Mouse (Mus musculus) adrenal gland, postnatal 10 days (tissue): Measurements from ENCODE around the gene Slc25a11. TPM values are rescaled to one million over a fixed set of nuclear protein-coding genes. Genes with fewer than 3 reads are reported as not detected.

Experiments used
- DNase-seq: peaks from one replicate; pipeline ENCODE4 v3.0.0; 2021; ENCODE audit warnings: mixed read lengths
- total RNA-seq, 2 experiments: library from RNA; stranded (reverse); gene quantifications; 2 replicates each; pipeline ENCODE4 v1.2.3; 2021

Gene Slc25a11
- total RNA-seq, 2 experiments from 2014 or later: 180 to 220 TPM

DNA sequence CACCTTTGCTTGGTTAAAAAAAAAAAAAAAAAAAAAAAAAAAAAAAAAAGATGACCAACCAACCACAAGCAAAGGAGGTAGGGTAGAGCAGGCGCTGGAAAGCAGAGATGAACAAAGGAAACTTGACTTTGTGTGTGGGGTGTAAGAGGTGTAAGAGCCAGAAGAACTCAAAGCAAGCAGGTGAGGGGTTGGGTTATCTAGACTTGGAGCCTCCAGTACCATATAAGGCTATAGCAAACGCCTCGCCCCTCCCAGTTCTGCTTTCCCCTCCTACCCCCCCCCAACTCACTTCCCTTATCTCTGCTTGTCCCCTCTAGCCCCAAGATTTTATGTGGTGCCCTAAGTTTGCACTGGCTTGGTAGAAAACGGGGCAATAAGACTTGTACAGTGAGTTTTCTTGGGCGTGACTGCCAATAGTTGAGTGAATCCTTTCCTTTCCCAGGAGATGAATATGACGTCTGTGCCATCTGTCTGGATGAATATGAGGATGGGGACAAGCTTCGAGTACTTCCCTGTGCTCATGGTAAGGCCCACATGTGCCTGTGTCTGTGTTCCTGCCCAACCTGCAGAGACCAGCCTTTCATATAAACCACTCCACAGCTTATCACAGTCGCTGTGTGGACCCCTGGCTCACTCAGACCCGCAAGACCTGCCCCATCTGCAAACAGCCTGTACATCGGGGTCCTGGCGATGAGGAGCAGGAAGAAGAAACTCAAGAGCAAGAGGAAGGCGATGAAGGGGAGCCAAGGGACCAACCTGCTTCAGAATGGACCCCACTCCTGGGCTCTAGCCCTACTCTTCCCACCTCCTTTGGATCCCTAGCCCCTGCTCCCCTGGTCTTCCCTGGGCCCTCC, 3.3 kb upstream of the Slc25a11 start:
- no peak for DNase-seq

DNA sequence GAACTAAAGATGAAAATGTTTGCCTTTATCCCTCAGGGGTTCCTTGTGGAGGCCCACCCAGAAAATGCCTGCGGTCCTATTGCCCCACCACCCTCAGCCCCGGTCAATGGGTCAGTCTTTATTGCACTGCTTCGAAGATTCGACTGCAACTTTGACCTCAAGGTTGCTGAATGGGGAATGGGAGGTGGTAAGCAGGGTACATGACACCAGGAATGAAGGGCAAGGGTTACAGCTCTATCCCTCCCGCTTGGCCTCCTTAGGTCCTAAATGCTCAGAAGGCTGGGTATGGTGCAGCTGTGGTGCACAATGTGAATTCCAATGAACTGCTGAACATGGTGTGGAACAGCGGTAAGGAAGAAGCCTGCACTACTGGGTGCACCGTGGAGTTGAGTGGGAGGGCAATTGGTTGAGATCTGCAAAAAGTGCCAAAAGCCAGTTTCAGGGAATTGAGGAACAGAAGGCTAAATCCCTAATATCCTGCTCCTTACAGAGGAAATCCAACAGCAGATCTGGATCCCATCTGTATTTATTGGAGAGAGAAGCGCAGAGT, 2.0 kb upstream of the Slc25a11 start:
- DNase-seq: no peak

DNA sequence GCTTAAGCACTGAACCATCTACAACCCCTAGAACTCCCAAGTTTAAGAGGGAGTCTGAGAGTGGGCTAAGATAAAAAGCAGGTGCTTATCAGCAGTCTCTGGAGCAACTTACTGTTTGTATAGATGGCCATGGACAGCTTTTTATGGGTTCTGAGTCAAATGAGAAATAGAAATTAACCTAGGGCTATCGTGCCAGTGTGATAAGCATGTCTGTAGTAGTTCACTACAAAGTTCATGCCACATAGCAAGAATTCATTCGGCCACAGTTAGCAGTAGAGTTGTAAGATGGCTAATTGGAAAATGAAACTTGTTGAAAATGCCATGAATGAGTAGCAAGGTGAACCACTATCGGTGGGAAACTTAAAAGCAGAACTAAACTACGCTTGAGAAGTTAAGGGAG, 1.2 kb upstream of the Slc25a11 start:
- DNase-seq: no peak

DNA sequence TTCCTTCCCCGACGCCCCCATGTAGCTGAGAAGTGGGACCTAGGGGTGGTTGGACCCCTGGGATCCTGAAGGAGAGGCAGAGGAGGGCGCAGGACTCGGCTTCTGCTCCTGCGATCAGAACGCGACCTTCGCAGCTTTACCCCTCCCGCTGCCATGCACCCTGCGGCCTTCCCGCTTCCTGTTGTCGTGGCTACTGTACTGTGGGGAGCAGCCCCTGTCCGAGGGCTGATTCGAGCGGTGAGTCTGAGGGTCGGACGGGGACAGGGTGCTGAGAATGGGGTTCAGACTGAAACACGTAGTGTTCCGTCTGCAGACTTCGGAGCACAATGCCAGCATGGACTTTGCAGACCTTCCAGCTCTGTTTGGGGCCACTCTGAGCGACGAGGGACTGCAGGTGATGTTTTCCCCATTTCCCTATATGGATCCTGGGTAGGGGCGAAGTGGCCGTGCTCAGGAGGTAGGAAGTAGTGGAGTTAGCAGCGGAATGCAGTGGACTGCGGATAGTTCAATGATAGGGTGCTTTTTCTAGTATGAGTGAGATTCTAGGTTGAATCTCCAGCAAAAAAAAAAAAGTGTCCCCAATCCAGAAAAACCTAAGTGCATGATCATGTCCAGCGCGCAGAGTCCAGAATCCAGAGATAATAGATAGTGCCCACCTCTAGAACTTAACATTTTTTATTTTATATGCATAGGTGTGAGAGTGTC, 589 bp upstream of the Slc25a11 start:
- peak; percentile 62 for DNase-seq

DNA sequence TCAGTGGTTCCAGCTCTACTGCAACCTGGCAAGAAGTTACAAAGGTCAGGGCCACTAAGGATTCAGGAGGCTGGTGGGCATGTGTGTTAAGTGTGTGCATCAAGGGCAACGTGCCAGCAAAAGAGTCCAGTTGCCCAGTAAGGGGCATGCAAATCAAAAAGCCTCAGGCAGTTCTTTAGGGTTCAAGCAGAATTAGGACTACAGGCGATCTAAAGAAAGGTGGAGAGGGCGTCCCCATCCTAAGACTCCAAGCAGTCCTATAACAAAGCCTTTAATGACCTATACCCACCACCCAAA, 1.1 kb downstream of the Slc25a11 start:
- no peak for DNase-seq

DNA sequence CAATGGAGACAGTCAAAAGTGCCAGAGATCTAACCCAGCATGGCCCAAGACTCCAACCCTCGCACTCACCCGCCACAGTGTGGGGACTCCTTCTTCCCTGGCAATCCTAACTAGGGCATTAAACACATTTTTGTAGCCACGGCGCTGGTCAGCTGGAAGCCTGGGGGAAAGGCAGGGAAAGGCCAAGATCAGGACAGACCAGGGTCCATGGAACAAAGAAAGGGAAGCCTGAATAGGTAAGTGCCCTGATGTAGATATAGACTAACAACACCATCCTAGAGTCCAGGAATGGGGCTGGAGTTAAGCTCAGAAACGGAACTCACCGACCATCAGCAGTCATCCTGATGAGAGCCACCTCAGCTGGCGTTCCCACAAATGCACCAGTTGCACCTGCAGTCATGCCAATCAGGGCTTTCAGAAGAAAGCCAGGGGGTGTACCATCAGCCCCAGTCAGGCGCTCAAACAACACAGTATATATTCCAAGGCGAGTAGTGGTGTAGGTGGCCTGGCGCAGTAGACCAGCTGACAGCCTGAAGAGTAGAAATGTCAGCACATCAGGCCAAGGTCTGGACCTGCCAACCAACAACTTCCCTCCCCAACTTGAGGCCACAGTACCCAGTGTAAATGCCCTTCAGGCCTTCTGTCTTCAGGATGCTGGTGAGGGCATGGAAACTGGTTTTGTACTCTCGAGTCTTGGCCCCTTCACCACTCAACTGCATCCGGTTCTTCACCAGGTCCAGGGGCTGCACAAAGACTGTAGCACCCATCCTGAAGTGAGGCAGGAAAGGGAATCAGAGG, 1.6 kb downstream of the Slc25a11 start:
- no peak for DNase-seq

DNA sequence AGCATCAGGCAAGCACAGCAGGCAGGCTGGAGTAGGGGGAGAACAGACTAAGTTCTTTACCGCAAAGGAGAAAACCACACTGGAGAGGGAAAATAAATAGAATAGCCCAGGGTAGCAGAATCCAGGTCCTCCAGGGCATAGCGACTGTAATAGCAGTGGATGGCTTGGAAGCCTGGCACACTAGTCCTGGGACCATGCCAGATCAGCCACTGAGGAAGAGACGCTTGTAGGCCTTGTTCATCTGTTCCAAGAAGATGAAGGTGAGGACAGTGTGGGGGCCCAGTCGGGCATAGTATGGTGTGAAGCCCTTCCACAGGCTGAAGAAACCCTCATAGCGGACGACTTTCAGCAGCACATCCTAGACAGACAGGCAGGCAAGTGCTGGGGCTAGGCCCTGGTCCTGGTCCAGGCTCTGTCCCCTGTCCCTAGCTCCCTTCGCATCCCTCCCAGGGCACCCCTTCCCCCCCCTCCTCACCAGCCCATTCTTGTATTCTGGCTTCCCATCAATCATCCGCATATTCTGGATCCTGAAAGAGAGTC, 2.6 kb downstream of the Slc25a11 start:
- no peak for DNase-seq

DNA sequence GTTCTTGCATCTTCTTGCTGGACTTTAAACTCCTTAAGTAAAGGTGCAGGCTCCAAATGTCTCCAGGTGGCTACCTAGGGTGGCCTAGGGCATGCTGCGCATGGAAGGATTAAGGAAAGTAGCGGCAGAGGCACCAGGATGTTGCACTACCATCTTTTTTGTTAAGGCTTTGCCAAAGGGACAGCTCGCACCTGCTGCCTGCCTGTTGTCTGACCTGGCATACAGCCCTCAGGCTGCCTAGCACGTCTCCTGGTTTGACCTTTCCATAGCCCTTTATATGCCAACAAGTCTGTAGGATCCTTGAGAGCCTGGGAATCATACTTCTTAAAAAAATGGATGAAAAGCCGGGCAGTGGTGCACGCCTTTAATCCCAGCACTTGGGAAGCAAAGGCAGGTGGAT, 4.2 kb downstream of the Slc25a11 start:
- DNase-seq: no peak

DNA sequence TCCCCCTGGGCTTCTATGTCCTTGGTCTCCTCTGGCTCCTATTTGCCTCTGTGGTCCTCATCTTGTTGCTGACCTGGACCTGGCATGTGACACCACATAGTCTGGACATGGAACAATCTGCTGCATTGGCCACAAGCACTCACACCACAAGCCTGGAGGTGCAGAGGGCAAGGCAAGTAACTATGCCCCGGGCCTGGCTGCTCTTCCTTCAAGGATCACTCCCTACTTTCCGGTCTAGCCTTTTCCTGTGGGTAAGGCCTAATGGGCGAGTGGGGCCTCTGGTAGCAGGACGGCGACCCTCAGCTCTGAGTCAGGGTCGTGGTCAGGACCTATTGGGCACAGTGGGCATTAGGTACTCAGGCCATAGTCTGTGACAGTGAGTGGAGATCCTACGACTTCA, 6.0 kb downstream of the Slc25a11 start:
- DNase-seq: no peak

DNA sequence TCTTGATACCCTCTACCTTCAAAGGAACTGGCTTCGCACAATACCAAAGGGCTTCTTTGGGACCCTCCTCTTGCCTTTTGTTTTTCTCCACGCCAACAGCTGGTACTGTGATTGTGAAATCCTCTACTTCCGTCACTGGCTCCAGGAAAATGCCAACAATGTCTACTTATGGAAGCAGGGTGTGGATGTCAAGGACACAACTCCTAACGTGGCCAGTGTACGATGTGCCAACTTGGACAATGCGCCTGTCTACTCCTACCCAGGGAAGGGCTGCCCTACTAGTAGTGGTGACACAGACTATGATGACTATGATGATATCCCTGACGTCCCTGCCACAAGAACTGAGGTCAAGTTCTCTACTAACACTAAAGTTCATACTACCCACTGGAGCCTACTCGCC, 7.3 kb downstream of the Slc25a11 start:
- no peak for DNase-seq

DNA sequence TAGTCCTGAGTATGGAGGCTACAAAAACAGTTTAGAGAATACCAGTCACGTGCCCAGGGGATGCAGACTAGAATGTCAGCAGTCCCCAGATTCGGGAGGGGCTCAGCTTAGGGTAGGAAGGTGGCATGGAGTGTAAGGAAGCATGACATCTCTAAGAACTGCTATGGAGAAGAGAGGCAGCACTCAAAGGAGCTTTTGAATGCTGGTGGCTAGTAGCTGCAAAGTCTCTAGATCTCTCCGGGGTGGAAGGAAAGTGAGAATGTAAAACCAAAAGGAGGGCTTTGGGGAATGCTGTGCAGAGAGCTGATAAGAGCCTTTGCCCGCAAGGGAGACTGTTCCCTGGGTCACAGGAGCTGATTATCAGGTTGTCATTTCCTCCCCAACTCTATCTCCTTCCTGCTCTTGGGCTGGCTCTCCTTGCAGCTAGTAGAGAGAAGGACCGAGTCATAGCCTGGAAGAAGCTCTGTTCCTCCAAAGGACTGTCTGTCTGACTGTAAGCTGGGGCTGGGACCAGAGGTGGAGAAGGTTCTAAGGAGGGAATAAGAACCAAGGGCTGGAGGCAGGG, 8.5 kb downstream of the Slc25a11 start, which contains the start of gene Gp1ba:
Gene Gp1ba, plus strand, starts transcription at position 409 of the 565 bp plus-strand sequence.
- DNase-seq: no peak

DNA sequence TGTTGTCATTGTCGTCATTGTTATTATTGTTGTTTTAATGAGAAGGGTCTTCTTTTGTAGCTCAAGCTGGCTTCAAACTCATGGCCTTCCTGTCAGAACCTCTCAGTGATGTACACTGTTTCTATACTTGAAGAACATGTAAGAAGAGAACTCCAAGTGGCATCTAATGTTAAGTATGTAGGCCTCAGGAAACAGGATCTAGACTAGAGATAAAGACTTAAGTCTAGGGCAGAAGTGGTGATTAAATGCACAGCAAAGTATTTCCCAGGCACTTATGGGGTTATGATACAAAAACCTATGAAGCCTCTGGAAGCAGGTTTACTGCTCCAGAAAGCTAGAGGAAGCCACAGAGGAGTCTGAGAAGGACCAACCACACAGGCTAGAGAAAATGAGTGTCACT, 9.0 kb downstream of the Slc25a11 start:
- DNase-seq: no peak

DNA sequence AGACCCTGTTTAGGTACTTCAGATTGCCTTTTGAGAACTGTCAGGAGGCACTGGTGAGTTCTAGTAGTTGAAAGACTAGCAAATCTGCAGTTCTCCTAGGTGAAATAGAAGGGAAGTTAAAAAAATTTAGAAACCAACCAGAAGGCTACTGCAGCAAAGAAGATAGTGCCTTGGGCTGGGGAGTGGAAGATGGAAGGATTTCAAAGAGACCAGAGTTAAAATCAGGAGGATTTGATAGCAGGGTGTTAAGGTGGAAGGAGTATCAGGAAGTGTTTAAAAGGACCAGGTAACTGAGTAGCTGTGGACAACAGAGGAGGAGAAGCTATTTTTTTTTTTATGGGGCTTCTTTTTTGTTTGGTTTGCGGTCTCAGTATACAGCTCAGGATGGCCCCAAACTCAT, 9.5 kb downstream of the Slc25a11 start:
- no peak for DNase-seq

DNA sequence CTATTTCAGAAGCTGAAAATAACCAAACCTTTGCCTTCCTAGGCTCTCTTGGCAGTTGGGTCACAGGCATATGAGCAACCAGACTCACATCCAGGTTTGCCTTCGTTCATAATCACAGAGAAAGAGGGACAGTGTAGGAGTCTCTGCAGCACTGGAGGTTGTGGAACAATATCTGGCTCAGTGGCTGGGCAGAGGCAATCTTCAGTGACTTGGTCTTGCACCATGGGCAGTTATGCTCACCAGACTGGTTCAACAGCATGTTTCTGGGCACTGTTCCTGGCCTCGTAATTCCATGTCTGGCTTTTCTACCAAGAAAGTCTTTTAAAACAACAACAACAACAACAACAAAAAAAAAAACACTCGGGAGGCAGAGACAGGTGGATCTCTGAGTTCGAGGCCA, 11.7 kb downstream of the Slc25a11 start:
- no peak for DNase-seq

DNA sequence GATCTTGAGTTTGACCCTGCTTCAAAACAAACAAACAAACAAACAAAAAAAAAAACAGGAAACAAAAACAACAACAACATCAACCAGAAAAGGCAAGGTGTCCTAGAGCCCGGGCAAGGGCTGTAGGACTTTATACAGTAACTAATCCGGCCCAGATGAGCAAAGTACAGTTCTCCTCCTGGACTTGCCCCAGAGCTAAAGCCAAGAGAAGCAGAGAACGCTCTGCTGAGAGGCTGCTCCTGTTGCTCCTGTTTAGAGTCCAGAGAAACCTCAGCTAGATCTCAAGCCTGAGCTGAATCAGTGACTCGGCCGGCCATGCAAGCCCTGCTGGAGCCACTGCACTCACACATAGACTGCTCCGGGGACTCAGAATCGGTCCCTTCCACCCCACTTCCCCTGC, 17.1 kb downstream of the Slc25a11 start:
- DNase-seq: peak; percentile 1

DNA sequence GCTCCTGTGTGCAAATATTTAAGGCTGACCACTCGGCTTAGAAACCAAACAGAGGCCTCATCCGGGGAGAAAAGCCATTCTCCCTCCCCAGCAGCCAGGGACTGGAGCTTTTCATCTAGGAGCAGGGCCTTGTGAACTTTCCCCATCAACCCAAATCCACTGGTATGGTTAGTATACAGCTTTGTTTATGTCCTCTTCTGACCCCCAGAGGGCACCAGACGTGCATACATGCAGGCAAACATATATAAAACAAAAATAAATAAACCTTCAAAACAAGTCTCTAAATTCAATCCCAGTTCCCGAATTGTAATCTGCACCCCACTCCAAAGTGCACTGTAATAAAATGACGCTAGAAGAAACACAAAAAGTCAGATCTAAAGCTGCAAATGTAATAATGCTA, 17.7 kb downstream of the Slc25a11 start:
- DNase-seq: peak; percentile 17

DNA sequence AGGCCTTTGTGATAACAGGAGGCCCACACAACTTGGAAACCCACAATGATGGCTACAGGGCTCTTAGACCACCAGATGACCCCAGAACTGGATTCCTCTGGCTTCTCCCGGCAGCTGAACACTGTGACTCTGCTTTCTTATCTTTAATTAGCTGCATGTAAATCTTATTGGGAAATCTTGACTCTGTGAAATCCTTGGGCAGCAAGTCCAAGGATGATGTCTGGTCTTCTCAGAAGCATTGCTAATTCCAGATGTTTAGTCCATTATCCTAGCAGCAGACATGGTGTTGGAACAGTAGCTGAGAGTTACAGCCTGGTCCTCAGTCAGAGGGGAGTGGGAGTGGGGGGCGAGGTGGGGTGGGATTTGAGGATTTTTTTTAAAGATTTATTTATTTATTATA, 18.8 kb downstream of the Slc25a11 start:
- DNase-seq: peak; percentile 2

DNA sequence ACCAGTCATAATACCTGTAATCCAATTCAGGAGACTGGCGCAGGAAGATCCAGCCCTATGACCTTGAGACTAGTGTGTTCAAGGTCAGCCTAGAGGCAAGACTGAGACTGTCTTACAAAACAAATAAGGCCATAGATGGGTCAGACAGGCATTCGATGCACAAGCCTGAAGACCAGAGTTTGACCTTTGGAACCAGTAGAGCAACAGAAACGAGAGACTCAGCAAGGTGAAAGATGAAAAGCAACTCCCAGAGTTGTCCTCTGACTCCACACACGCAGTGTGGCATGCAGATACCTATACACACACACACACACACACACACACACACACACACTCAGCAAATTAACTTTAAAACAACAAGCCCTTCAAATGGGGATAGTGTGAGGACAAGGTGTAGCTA, 20.4 kb downstream of the Slc25a11 start:
- DNase-seq: no peak

DNA sequence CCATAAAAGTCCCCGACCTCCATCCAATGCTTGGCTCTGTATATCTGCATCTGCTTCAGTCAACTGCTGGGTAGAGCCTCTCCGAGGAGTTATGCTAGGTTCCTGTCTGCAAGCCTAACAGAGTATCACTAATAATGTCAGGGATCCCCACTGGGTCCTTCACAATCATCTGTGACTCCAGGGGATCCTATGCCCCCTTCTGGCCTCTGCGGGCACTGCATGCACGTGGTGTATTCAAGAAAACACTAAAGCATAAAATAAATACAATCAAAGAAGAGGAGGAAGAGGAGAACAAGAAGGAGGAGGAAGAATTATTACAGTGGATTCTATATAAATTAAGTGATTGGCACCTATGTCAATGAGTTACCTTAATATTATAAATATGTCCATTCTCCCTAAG, 21.8 kb downstream of the Slc25a11 start:
- DNase-seq: peak; percentile 72

DNA sequence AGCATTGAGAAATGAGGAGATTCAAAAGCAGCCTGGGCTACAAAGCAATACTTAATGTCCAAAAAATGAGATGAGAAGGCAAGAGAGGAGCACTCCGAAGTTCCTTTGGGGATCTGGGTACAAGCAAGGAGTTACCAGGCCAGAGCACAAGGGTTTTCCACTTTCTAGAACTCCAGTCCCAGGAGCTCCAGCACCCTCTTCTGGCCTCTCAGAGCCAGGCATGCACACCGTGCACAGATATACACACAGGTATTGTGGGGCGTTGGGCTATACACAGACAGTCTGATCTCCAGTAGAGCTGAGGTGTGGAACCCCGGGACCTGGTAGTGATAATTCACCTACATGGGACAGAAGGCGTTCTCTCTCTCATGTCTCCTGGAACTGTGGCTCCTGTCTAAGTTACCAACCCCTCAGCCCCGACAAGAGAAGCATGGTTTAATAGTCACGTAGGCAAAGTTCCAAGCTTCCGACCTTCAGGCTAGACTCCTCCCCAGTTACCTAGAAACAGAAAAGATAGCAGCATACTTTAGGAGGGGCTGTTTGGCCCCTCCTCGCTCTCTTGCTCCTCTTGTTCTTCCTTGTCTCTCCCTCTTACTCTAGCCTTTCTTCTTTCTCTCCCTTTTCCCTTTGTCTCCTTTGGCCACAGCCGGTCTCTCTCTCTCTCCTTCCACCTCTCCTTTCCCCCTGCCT, 24.1 kb downstream of the Slc25a11 start:
- DNase-seq: peak; percentile 53

DNA sequence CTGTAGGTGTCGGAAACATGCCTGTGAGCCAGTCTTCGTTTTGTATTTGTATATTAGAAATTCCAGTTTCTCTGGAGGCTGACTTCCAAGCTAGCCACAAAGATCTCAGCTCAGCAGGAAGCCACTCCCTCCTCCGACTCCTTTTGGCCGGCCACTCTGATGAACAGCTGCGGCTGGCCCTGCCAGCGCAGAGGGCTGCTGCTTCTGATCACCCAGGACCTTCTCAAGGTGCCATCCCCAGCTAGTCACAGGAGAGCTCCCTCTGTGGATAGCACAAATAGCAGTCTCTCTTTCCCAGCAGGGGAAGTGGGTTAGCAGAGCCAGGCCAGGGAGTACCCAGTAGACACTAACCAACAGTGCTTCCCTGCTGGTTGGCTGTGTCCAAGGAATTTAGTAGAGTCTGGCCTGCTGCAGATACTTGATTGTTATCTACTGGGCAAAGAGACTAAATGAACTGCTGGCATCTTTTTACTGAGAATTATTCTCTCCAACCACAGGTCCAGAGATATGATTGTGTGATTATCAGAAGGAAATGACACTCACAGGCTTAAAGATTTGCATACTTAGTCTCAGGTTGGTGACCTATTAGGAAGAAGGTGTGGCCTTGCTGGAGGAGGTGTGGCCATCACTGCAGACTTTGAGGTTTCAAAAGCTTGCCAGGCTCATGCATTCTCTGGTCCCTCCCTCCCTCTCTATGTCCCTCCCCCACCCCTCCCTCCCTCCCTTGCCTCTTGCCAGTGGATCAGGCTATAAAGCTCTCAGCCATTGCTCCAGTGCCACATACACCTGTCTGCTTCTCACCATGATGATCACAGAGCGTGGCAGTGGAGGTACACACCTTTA, 25.1 kb downstream of the Slc25a11 start:
- DNase-seq: no peak
